Mouse (Mus musculus) activated CD4-positive, CD25-positive, alpha-beta regulatory T cell, adult 4 months (primary cell): ENCODE data around the gene Itga9. TPM values are rescaled to one million over a fixed set of nuclear protein-coding genes. Genes with fewer than 3 reads are reported as not detected.
A peak's percentile ranks its signal among the peaks of the same experiment; 100 is the strongest.

Experiments
- ATAC-seq: one replicate; pipeline ENCODE4 v1.8.0; 2017
- polyA plus RNA-seq, 2 experiments: library from polyadenylated mRNA; unstranded; fragments of 100-300 nt; shearing (Covaris generic); gene quantifications; one replicate each; pipeline ENCODE4 v1.2.1; 2017

The Itga9 gene
- polyA plus RNA-seq, 2 experiments from 2014 or later: 0.54 TPM; not detected in 1

GRCm38 (mm10) chr9:118831080-118831479 is 224.6 kb downstream of the Itga9 start:
- ATAC-seq: no peak

- ATAC-seq: no peak
Observed at GRCm38 (mm10) chr9:118832533-118832932, 226.0 kb downstream of the Itga9 start.

GRCm38 (mm10) chr9:118833413-118833812 is 226.9 kb downstream of the Itga9 start:
- ATAC-seq: no peak

- no peak for ATAC-seq
Observed at GRCm38 (mm10) chr9:118838910-118839667, 232.6 kb downstream of the Itga9 start.

- ATAC-seq: no peak
Observed at GRCm38 (mm10) chr9:118841247-118841646, 234.8 kb downstream of the Itga9 start.

GRCm38 (mm10) chr9:118841907-118842432 is 235.5 kb downstream of the Itga9 start:
- ATAC-seq: no peak

GRCm38 (mm10) chr9:118843711-118844110 is 237.2 kb downstream of the Itga9 start:
- ATAC-seq: peak; percentile 76

- ATAC-seq: no peak
Observed at GRCm38 (mm10) chr9:118845003-118845402, 238.5 kb downstream of the Itga9 start.

- no peak for ATAC-seq
Observed at GRCm38 (mm10) chr9:118846766-118847165, 240.3 kb downstream of the Itga9 start.

- ATAC-seq: no peak
Observed at GRCm38 (mm10) chr9:118856665-118857064, 250.2 kb downstream of the Itga9 start.

- no peak for ATAC-seq
Observed at GRCm38 (mm10) chr9:118860613-118861141, 254.2 kb downstream of the Itga9 start.

- no peak for ATAC-seq
Observed at GRCm38 (mm10) chr9:118862214-118862613, 255.7 kb downstream of the Itga9 start.

GRCm38 (mm10) chr9:118862852-118863260 is 256.4 kb downstream of the Itga9 start:
- no peak for ATAC-seq

- ATAC-seq: no peak
Observed at GRCm38 (mm10) chr9:118863528-118863927, 257.0 kb downstream of the Itga9 start.

GRCm38 (mm10) chr9:118866949-118867348 is 260.5 kb downstream of the Itga9 start:
- ATAC-seq: no peak

- no peak for ATAC-seq
Observed at GRCm38 (mm10) chr9:118867851-118868250, 261.4 kb downstream of the Itga9 start.

- ATAC-seq: peak; percentile 49
Observed at GRCm38 (mm10) chr9:118871089-118871488, 264.6 kb downstream of the Itga9 start.

- ATAC-seq: no peak
Observed at GRCm38 (mm10) chr9:118873031-118873430, 266.5 kb downstream of the Itga9 start.

GRCm38 (mm10) chr9:118873596-118873995 is 267.1 kb downstream of the Itga9 start:
- ATAC-seq: no peak

GRCm38 (mm10) chr9:118875705-118876104 is 269.2 kb downstream of the Itga9 start:
- no peak for ATAC-seq

- no peak for ATAC-seq
Observed at GRCm38 (mm10) chr9:118876902-118877301, 270.4 kb downstream of the Itga9 start.

GRCm38 (mm10) chr9:118877365-118878008 is 271.0 kb downstream of the Itga9 start:
- no peak for ATAC-seq

- ATAC-seq: no peak
Observed at GRCm38 (mm10) chr9:118878596-118878995, 272.1 kb downstream of the Itga9 start.
